Mouse (Mus musculus) heart, adult 18-20 months (tissue): Measurements from ENCODE around the gene Gm28048. TPM values are rescaled to one million over a fixed set of nuclear protein-coding genes. Genes with fewer than 3 reads are reported as not detected.

Experiments used
- DNase-seq, 2 experiments: peaks; one replicate each; pipeline ENCODE4 v3.0.0; 2021 to 2022; ENCODE audit warnings: mixed read lengths in 1 of 2
- long read RNA-seq, 2 experiments: library from polyadenylated mRNA; stranded (forward); transcript quantifications; one replicate each; pipeline ENCODE4 v2.0.0; 2021
- total RNA-seq, 2 experiments: library from RNA; stranded (reverse); gene quantifications; 2 replicates each; pipeline ENCODE4 v1.2.3; 2021

Gene Gm28048
- 1 to 10 TPM; 4.7 to 5.3 TPM for total RNA-seq
- long read RNA-seq, experiment 1, partial matches to known transcripts: 0 of 1 reads
- long read RNA-seq, experiment 1, other reads (novel, unspliced or antisense): 1 of 1 reads
- long read RNA-seq, experiment 2: 0 reads

GRCm38 (mm10) chr11:22981984-22982757 is at the start of gene Gm28048, which contains the start of gene Commd1:
TSS of gene Gm28048 (minus strand) at chr11:22982090.
TSS of gene Commd1 (minus strand) at chr11:22982382.
- peak; percentile 97 to 99 for DNase-seq

- no peak for DNase-seq
Observed at GRCm38 (mm10) chr11:23029399-23029798, 47.5 kb upstream of the Gm28048 start.

- no peak for DNase-seq
Observed at GRCm38 (mm10) chr11:23028957-23029356, 47.1 kb upstream of the Gm28048 start.

GRCm38 (mm10) chr11:23024169-23024568 is 42.3 kb upstream of the Gm28048 start:
- DNase-seq: no peak

- no peak for DNase-seq
Observed at GRCm38 (mm10) chr11:23023155-23023554, 41.3 kb upstream of the Gm28048 start.

GRCm38 (mm10) chr11:23020841-23021240 is 39.0 kb upstream of the Gm28048 start:
- DNase-seq: no peak

GRCm38 (mm10) chr11:23020116-23020770 is 38.4 kb upstream of the Gm28048 start:
- peak; percentile 9 to 27 for DNase-seq

GRCm38 (mm10) chr11:23017943-23018342 is 36.1 kb upstream of the Gm28048 start:
- no peak for DNase-seq

GRCm38 (mm10) chr11:23014996-23015395 is 33.1 kb upstream of the Gm28048 start:
- no peak for DNase-seq

- DNase-seq: no peak
Observed at GRCm38 (mm10) chr11:23013580-23014294, 31.8 kb upstream of the Gm28048 start.

- DNase-seq: no peak
Observed at GRCm38 (mm10) chr11:23013096-23013495, 31.2 kb upstream of the Gm28048 start.

- DNase-seq: no peak
Observed at GRCm38 (mm10) chr11:23008824-23009200, 26.9 kb upstream of the Gm28048 start.

GRCm38 (mm10) chr11:23008181-23008823 is 26.4 kb upstream of the Gm28048 start:
- peak; percentile 85 to 87 for DNase-seq

- DNase-seq: peak; percentile 93 to 95
Observed at GRCm38 (mm10) chr11:23007481-23008180, 25.7 kb upstream of the Gm28048 start, which contains the start of gene Fam161a. TSS of gene Fam161a (plus strand) at chr11:23007531.

- no peak for DNase-seq
Observed at GRCm38 (mm10) chr11:23007166-23007480, 25.2 kb upstream of the Gm28048 start.

GRCm38 (mm10) chr11:23005276-23005675 is 23.4 kb upstream of the Gm28048 start:
- no peak for DNase-seq

GRCm38 (mm10) chr11:22998308-22998707 is 16.4 kb upstream of the Gm28048 start:
- DNase-seq: no peak

GRCm38 (mm10) chr11:22995461-22995860 is 13.6 kb upstream of the Gm28048 start:
- no peak for DNase-seq

GRCm38 (mm10) chr11:22994271-22994670 is 12.4 kb upstream of the Gm28048 start:
- no peak for DNase-seq

- DNase-seq: no peak
Observed at GRCm38 (mm10) chr11:22991218-22991835, 9.4 kb upstream of the Gm28048 start.
